Mouse (Mus musculus) activated CD4-positive, CD25-positive, alpha-beta regulatory T cell, adult 4 months (primary cell): ENCODE measurements around the gene Zic1. TPM values are rescaled to one million over a fixed set of nuclear protein-coding genes. Genes with fewer than 3 reads are reported as not detected.

Experiments
- ATAC-seq: one replicate; pipeline ENCODE4 v1.8.0; 2017
- polyA plus RNA-seq, 2 experiments: library from polyadenylated mRNA; unstranded; fragments of 100-300 nt; shearing (Covaris generic); gene quantifications; one replicate each; pipeline ENCODE4 v1.2.1; 2017

The Zic1 gene
- polyA plus RNA-seq, 2 experiments from 2014 or later, result not detected

GRCm38 (mm10) chr9:91352786-91353185 lies 12.8 kb downstream of the Zic1 start:
- no peak for ATAC-seq

GRCm38 (mm10) chr9:91351961-91352411 lies 13.6 kb downstream of the Zic1 start:
- ATAC-seq, result no peak

GRCm38 (mm10) chr9:91351361-91351760 lies 14.2 kb downstream of the Zic1 start:
- ATAC-seq, result no peak

- ATAC-seq, result no peak
These were observed 14.7 kb downstream of the Zic1 start for GRCm38 (mm10) chr9:91350861-91351291.

- ATAC-seq, result no peak
These were observed 15.3 kb downstream of the Zic1 start for GRCm38 (mm10) chr9:91350211-91350791.

GRCm38 (mm10) chr9:91348746-91349145 lies 16.9 kb downstream of the Zic1 start:
- ATAC-seq, result no peak

- ATAC-seq, result no peak
These were observed 18.0 kb downstream of the Zic1 start for GRCm38 (mm10) chr9:91347591-91347990.

Other genes starting within 250 kb of the Zic1 start
- gene Zic4, start 3.4 kb downstream of the Zic1 start, polyA plus RNA-seq, result not detected